Mouse (Mus musculus) heart, adult 18-20 months (tissue): ENCODE data around the gene Mki67. TPM values are rescaled to one million over a fixed set of nuclear protein-coding genes. Genes with fewer than 3 reads are reported as not detected.
A peak's percentile ranks its signal among the peaks of the same experiment; 100 is the strongest.

Source experiments
- DNase-seq, 2 experiments: peaks; one replicate each; pipeline ENCODE4 v3.0.0; 2021 to 2022; ENCODE audit warnings: mixed read lengths in 1 of 2
- long read RNA-seq, 2 experiments: library from polyadenylated mRNA; stranded (forward); transcript quantifications; one replicate each; pipeline ENCODE4 v2.0.0; 2021
- total RNA-seq, 2 experiments: library from RNA; stranded (reverse); gene quantifications; 2 replicates each; pipeline ENCODE4 v1.2.3; 2021

Gene Mki67
- 1 to 10 TPM; 1.4 to 1.8 TPM for total RNA-seq
- long read RNA-seq, experiment 1, result 0 reads
- long read RNA-seq, experiment 2, result 0 reads

GRCm38 (mm10) chr7:135715642-135716444, at the start of gene Mki67:
Gene Mki67, minus strand, starts transcription at chr7:135716361.
- peak in 1 of 2 experiments; percentile 18 for DNase-seq

- DNase-seq, result no peak
Measured at GRCm38 (mm10) chr7:135763311-135763710, 47.1 kb upstream of the Mki67 start.

GRCm38 (mm10) chr7:135758754-135759510, 42.8 kb upstream of the Mki67 start:
- no peak for DNase-seq

GRCm38 (mm10) chr7:135758171-135758570, 42.0 kb upstream of the Mki67 start:
- DNase-seq, result no peak

GRCm38 (mm10) chr7:135756984-135757586, 40.9 kb upstream of the Mki67 start:
- DNase-seq, result no peak

- peak; percentile 36 to 58 for DNase-seq
Measured at GRCm38 (mm10) chr7:135748986-135749385, 32.8 kb upstream of the Mki67 start.

GRCm38 (mm10) chr7:135747072-135747471, 30.9 kb upstream of the Mki67 start:
- DNase-seq, result no peak

GRCm38 (mm10) chr7:135746528-135746927, 30.4 kb upstream of the Mki67 start:
- no peak for DNase-seq

- peak; percentile 15 to 25 for DNase-seq
Measured at GRCm38 (mm10) chr7:135745091-135745490, 28.9 kb upstream of the Mki67 start.

GRCm38 (mm10) chr7:135740453-135740852, 24.3 kb upstream of the Mki67 start:
- no peak for DNase-seq

GRCm38 (mm10) chr7:135736581-135736886, 20.4 kb upstream of the Mki67 start:
- no peak for DNase-seq

GRCm38 (mm10) chr7:135735691-135736580, 19.8 kb upstream of the Mki67 start:
- DNase-seq, result peak; percentile 84 to 87

- no peak for DNase-seq
Measured at GRCm38 (mm10) chr7:135734911-135735646, 18.9 kb upstream of the Mki67 start.

GRCm38 (mm10) chr7:135734379-135734778, 18.2 kb upstream of the Mki67 start:
- DNase-seq, result no peak

GRCm38 (mm10) chr7:135728038-135728437, 11.9 kb upstream of the Mki67 start:
- DNase-seq, result no peak

- DNase-seq, result no peak
Measured at GRCm38 (mm10) chr7:135726707-135727106, 10.5 kb upstream of the Mki67 start.

- DNase-seq, result no peak
Measured at GRCm38 (mm10) chr7:135723672-135724341, 7.6 kb upstream of the Mki67 start.

- no peak for DNase-seq
Measured at GRCm38 (mm10) chr7:135722011-135722838, 6.1 kb upstream of the Mki67 start.

- no peak for DNase-seq
Measured at GRCm38 (mm10) chr7:135721436-135721992, 5.4 kb upstream of the Mki67 start.
